Mouse (Mus musculus) spleen, postnatal 14 days (tissue): ENCODE data around the gene Usp33.

Experiments used
- DNase-seq, 2 experiments: peaks; one replicate each; pipeline ENCODE4 v3.0.0; 2021 to 2022; ENCODE audit warnings: low spot score in 2 of 2

Usp33 gene

GRCm38 (mm10) chr3:152401964-152402670 lies 55.8 kb downstream of the Usp33 start:
- DNase-seq: no peak

DNA sequence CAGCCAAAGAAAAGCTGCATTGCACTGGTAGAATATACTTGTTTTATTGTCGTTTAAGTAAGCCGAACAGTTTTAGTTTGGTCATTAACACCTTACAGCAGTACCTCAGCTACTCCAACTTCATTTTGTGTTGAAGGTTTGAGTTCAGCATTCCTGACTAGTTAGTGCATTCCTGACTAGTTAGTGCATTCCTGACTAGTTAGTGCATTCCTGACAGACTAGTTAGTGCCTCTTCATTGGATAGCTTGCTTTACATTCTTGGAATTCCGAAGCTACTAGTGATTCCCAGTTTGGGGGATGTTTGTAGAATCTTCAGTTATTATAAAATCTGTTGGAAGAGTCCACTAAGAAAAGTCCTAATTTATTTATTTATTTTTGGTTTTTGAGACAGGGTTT lies 56.4 kb downstream of the Usp33 start:
- no peak for DNase-seq

- no peak for DNase-seq
These were observed 57.5 kb downstream of the Usp33 start for GRCm38 (mm10) chr3:152403827-152404226.

DNA sequence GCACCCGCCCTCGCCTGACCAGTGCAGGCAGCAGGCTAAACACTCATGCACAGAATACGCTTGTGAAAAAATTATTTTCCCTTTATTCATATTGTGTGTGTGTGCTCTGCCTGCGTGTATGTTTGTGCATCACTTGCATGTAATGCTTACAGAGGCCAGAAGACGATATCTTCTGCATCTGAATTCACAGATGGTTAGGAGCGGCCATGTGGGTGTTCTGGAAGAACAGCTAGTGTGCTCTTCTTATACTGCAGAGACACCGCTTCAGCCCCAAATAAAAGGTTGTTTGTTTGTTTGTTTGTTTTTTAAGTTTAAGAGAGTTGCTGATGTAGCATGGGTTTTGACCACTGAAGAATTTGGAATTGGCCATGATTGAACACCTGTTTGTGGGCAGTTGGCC lies 59.1 kb downstream of the Usp33 start:
- no peak for DNase-seq

GRCm38 (mm10) chr3:152405978-152406640 lies 59.8 kb downstream of the Usp33 start:
- no peak for DNase-seq

GRCm38 (mm10) chr3:152410980-152411551 lies 64.8 kb downstream of the Usp33 start:
- no peak for DNase-seq

DNA sequence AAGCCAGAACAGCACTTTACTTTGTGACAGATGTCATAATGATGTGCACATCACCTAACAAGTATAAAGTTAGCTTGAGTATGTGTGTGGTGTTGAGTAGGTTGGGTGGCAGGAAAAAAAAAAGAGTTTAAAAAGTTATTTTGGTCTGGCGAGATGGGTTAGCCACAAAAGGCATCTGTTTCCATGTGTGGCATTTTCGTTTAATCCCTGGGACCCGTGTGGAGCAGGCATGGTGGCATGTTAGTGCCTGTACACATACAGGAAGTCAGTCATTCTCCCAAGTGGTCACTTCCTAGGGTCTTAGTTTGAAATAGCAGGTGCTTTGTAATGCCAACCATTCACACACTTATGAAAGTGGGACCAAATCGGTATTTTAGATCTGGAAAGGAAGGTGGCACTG lies 66.1 kb downstream of the Usp33 start:
- DNase-seq: no peak

GRCm38 (mm10) chr3:152428925-152429324 lies 82.6 kb downstream of the Usp33 start:
- DNase-seq: no peak

DNA sequence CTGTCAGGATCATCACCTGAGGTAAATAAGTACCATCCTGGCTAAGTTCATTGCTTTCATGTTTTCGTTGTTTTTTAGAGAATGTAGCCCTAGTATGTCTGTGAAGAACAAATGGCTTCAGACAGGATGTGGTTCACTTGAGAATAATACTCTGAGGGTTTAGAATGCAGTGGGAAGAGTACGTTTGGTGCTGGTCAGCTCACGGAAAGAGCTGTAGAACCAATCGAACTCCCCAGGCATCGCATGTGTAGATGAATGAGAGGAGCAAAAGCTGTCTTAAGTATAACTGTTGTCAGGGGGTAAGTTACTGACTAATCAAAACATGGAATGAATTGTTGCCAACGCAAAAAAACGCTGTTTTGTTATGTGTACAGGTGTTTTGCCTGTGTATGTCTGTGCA lies 86.4 kb downstream of the Usp33 start:
- no peak for DNase-seq

DNA sequence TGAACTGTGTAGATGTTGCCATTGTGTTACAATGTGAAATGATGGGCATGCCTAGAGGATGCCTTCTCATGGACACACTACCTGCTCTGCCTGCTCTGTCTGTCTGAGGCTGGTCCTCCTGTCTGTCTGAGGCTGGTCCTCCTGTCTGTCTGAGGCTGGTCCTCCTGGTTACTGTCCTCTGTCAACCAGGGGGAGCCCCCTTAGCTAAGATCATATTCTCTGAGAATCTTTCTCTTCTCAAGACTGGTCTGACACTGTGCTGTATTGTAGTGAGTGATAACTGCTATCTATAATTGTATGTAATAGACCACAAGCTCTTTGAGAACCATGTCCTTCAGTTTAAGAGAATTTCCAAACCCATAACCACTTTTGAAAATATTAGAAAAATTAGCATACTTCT lies 89.3 kb downstream of the Usp33 start:
- no peak for DNase-seq

DNA sequence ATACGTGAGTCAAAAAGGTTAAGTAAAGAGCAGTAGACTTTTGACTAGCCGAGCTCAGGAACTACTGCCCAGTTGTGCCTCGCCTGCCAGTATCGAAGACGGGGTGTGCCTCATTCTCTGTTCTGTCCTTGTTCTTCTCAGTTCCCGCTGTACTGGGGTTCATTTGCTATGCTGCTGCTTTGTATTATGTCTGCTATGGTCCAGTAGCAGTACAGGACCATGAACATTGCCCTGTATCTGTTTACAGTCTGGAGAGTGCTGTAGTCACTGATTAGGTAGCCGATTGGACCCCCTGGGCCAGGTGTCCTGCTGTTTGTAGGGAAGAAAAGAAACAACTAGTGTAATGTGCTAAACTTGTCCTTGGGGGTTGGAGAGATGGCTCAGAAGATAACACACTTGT lies 91.8 kb downstream of the Usp33 start:
- no peak for DNase-seq

DNA sequence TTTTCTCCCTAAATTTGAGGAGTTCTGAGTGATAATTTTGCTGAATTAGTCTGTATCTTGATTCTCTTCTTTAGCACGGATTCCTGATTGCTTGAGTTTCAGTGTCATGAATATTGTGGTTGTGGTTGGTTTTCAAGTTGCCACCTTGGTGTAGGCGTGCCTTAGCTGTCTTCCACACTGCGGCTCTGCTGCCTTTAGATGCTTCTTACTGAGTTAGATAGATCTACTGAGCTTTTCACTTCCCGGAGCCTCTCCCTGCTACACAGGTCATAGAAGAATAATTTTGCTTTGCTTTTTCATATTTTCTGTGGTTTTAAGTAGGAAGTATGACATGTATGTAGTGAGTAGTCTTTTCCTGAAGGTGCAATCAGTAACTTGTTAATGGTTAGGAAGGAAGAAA lies 96.5 kb downstream of the Usp33 start:
- no peak for DNase-seq
